Mouse (Mus musculus) kidney, embryonic 16.5 days (tissue): ENCODE data around the gene Kcne3. TPM values are rescaled to one million over a fixed set of nuclear protein-coding genes. Genes with fewer than 3 reads are reported as not detected.

Experiments used
- ATAC-seq: fragments of 200-750 bp; cut with Nextera tagmentation; 2 replicates; pipeline ENCODE4 v1.8.0; 2017; ENCODE audit warnings: moderate TSS enrichment; ENCODE audit not compliant: low FRiP score, low TSS enrichment
- H3K27ac ChIP-seq: fragments of 300-500 bp; sonication (generic); 2 replicates; pipeline ENCODE4 v1.5.1; 2014; ENCODE audit warnings: low read length
- H3K27me3 ChIP-seq: fragments of 300-500 bp; sonication (generic); 2 replicates; pipeline ENCODE4 v1.6.1; 2014; ENCODE audit warnings: low read length, control low read depth, mixed read lengths; ENCODE audit not compliant: insufficient read depth
- H3K36me3 ChIP-seq: fragments of 300-500 bp; sonication (generic); 2 replicates; pipeline ENCODE4 v1.6.1; 2014; ENCODE audit warnings: low read length, control low read depth, mixed read lengths; ENCODE audit not compliant: insufficient read depth
- H3K4me1 ChIP-seq: fragments of 300-500 bp; sonication (generic); 2 replicates; pipeline ENCODE4 v1.6.1; 2014; ENCODE audit warnings: low read length, control low read depth, mixed read lengths; ENCODE audit not compliant: insufficient read depth
- H3K4me2 ChIP-seq: fragments of 300-500 bp; sonication (generic); replicated peaks from 2 replicates; pipeline ENCODE4 v1.6.1; 2014; ENCODE audit warnings: low read depth, low read length
- H3K4me3 ChIP-seq: fragments of 300-500 bp; sonication (generic); 2 replicates; pipeline ENCODE4 v1.5.1; 2014; ENCODE audit warnings: mild to moderate bottlenecking, low read length
- H3K9ac ChIP-seq: fragments of 300-500 bp; sonication (generic); replicated peaks from 2 replicates; pipeline ENCODE4 v1.6.1; 2014; ENCODE audit warnings: low read length
- H3K9me3 ChIP-seq: fragments of 300-500 bp; sonication (generic); 2 replicates; pipeline ENCODE4 v1.6.1; 2016; ENCODE audit warnings: low read length, control low read depth
- WGBS: fragments of 180-500 bp; shearing (Covaris S2); extraction: QIAGEN DNeasy Blood & Tissue Kit; methylation state at CpG from one replicate; pipeline ENCODE4 v1.1.7; 2014; 5-methylcytosine and 5-hydroxymethylcytosine counted together
- polyA plus RNA-seq: library from polyadenylated mRNA; unstranded; fragments of >200 nt; fragmentation: Nextera tagmentation; extraction: Ambion mirVana; gene quantifications from 2 replicates; pipeline ENCODE4 v1.2.1, GENCODE M21; 2015

The Kcne3 gene
- polyA plus RNA-seq, 1 experiment from 2014 or later: 3.0 TPM

DNA sequence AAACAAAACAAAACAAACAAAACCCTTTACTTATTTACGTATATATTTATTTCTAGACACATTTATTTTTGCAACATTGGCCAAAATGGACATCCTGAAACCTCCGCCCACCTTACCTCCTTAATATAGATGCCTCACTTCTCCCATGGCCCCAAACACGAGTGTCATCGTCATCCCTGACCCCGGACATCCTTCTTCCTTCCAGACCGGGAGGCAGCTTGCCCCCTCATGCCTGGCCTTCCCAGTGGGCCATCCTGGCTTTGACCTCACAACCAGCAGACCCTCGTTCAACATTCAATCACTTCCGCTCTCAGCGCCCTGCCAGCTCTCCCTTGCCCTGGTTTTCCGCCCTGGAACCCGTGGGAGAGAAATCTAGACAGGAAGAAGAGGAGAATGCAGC is 25.7 kb upstream of the Kcne3 start:
- Histone ChIP-seq H3K4me3 (no peak overlapping the region), H3K9me3 (no peaks in the 10 kb centered on the region), H3K27me3 (no peaks in the 10 kb centered on the region), H3K36me3 (no peaks in the 10 kb centered on the region), H3K4me2 (no peak overlapping the region), H3K9ac (no peak overlapping the region), H3K27ac (no peak overlapping the region), H3K4me1 (peaks cover 7% of the 10 kb centered on the region; the same call in 1 of the 2 replicates)
- ATAC-seq: no peak
- WGBS: 63% methylated on average over 11 of the region's 11 CpGs

GRCm38 (mm10) chr7:100157669-100158068 is 18.6 kb upstream of the Kcne3 start:
- Histone ChIP-seq H3K9ac (no peak overlapping the region), H3K4me3 (no peak overlapping the region), H3K9me3 (no peaks in the 10 kb centered on the region), H3K4me2 (no peak overlapping the region), H3K27me3 (no peaks in the 10 kb centered on the region), H3K27ac (no peak overlapping the region), H3K36me3 (0 out of 2 replicates have a peak, but pooled peaks cover 3% of the 10 kb centered on the region), H3K4me1 (peaks cover 11% of the 10 kb centered on the region)
- 80% methylated on average over 4 of the region's 4 CpGs for WGBS
- ATAC-seq: no peak

- peak within 1 kb of the TSS; percentile 99 for H3K27ac ChIP-seq
- peak within 1 kb of the TSS; percentile 97 for H3K9ac ChIP-seq
- WGBS: under 1% methylated on average over 78 of the region's 78 CpGs
- no peaks in the 10 kb centered on the region for H3K27me3 ChIP-seq
- ATAC-seq: peak; percentile 98
- peaks cover 15% of the 10 kb centered on the region for H3K4me1 ChIP-seq
- H3K4me2 ChIP-seq: peak within 1 kb of the TSS; percentile 90
- 0 out of 2 replicates have a peak, but pooled peaks cover 3% of the 10 kb centered on the region for H3K36me3 ChIP-seq
- H3K4me3 ChIP-seq: peak within 1 kb of the TSS; percentile 88
- H3K9me3 ChIP-seq: no peaks in the 10 kb centered on the region
Measured at GRCm38 (mm10) chr7:100159105-100159841, 17.0 kb upstream of the Kcne3 start, which contains the start of gene Lipt2. Gene Lipt2, plus strand, starts transcription at chr7:100159277.

DNA sequence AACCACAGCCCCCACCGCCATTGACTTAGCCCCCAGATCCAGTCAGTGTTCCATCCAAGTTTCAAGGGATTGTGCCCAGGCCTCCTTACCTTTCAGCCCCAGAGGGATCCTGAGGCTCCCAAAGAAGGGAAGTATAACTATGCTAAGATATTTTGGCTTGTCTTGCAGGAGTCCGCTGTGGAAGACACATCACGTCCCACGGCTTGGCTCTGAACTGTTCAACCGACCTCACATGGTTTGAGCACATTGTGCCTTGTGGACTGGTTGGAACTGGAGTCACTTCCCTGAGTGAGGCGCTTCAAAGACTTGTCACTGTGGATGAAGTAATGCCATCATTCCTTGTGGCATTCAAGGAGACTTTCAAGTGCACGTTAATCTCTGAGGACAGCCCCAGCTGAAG is 16.3 kb upstream of the Kcne3 start:
- peak overlapping the region; percentile 88 for H3K4me3 ChIP-seq
- peak overlapping the region; percentile 90 for H3K4me2 ChIP-seq
- 63% methylated on average over 7 of the region's 7 CpGs for WGBS
- no peaks in the 10 kb centered on the region for H3K27me3 ChIP-seq
- 0 out of 2 replicates have a peak, but pooled peaks cover 3% of the 10 kb centered on the region for H3K36me3 ChIP-seq
- peak overlapping the region; percentile 99 for H3K27ac ChIP-seq
- H3K9me3 ChIP-seq: no peaks in the 10 kb centered on the region
- ATAC-seq: no peak
- H3K9ac ChIP-seq: peak overlapping the region; percentile 97
- peaks cover 15% of the 10 kb centered on the region for H3K4me1 ChIP-seq

- H3K4me3 ChIP-seq: no peak overlapping the region
- no peaks in the 10 kb centered on the region for H3K9me3 ChIP-seq
- H3K4me1 ChIP-seq: peaks cover 11% of the 10 kb centered on the region
- no peak for ATAC-seq
- no peak overlapping the region for H3K27ac ChIP-seq
- no peaks in the 10 kb centered on the region for H3K27me3 ChIP-seq
- H3K9ac ChIP-seq: no peak overlapping the region
- H3K36me3 ChIP-seq: 0 out of 2 replicates have a peak, but pooled peaks cover 3% of the 10 kb centered on the region
- H3K4me2 ChIP-seq: no peak overlapping the region
- 63% methylated on average over 4 of the region's 4 CpGs for WGBS
Measured at GRCm38 (mm10) chr7:100163506-100163905, 12.8 kb upstream of the Kcne3 start.

DNA sequence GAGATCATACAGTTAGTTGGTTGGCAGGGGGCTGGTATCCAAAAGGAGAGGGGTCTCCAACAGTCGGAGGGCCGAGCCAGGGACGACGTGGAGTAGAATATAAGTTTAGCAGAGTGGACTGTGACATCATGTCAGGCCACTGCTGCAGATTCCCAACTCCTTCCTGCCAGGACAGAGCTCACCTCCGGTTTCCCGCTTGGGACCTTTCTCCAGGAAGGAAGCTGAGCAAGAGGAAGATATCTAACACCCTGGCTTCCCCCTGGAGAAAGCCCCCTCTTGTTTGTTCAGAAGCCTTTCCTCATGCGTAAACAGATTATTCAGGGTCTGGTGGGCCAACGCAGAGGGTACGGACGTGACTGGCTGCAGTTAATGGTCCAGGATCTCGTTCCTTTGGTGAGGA is 7.6 kb upstream of the Kcne3 start:
- Histone ChIP-seq H3K9me3 (no peaks in the 10 kb centered on the region), H3K9ac (no peak overlapping the region), H3K27ac (0 out of 2 replicates have a peak overlapping the region, but pooled peaks have one; percentile 21), H3K27me3 (no peaks in the 10 kb centered on the region), H3K4me1 (0 out of 2 replicates have a peak, but pooled peaks cover 4% of the 10 kb centered on the region), H3K4me3 (no peak overlapping the region), H3K36me3 (no peaks in the 10 kb centered on the region), H3K4me2 (no peak overlapping the region)
- WGBS: 59% methylated on average over 11 of the region's 11 CpGs
- ATAC-seq: no peak

- H3K9me3 ChIP-seq: no peaks in the 10 kb centered on the region
Measured at GRCm38 (mm10) chr7:100170756-100171155, 5.5 kb upstream of the Kcne3 start.

GRCm38 (mm10) chr7:100178016-100178890 is 2.0 kb downstream of the Kcne3 start:
- H3K27ac ChIP-seq: no peak overlapping the region
- H3K4me2 ChIP-seq: peak overlapping the region; percentile 84
- H3K4me3 ChIP-seq: peak overlapping the region; percentile 50
- H3K9me3 ChIP-seq: no peaks in the 10 kb centered on the region
- H3K27me3 ChIP-seq: peaks cover 34% of the 10 kb centered on the region
- WGBS: 8% methylated on average over 30 of the region's 30 CpGs
- no peaks in the 10 kb centered on the region for H3K36me3 ChIP-seq
- H3K9ac ChIP-seq: peak overlapping the region; percentile 55
- ATAC-seq: peak; percentile 87
- H3K4me1 ChIP-seq: peaks cover 13% of the 10 kb centered on the region

More at GRCm38 (mm10) chr7:100170756-100171155, 5.5 kb upstream of the Kcne3 start:
- H3K9ac ChIP-seq: no peak overlapping the region
- WGBS: 66% methylated on average over 4 of the region's 4 CpGs
- ATAC-seq: no peak
- H3K4me2 ChIP-seq: no peak overlapping the region
- H3K36me3 ChIP-seq: no peaks in the 10 kb centered on the region
- H3K4me3 ChIP-seq: no peak overlapping the region
- no peaks in the 10 kb centered on the region for H3K27me3 ChIP-seq
- H3K4me1 ChIP-seq: no peaks in the 10 kb centered on the region
- H3K27ac ChIP-seq: no peak overlapping the region

- Histone ChIP-seq H3K9me3 (no peaks in the 10 kb centered on the region), H3K27me3 (peaks cover 34% of the 10 kb centered on the region), H3K4me3 (peak overlapping the region; percentile 50), H3K36me3 (no peaks in the 10 kb centered on the region), H3K4me1 (peaks cover 13% of the 10 kb centered on the region), H3K27ac (no peak overlapping the region), H3K9ac (peak overlapping the region; percentile 55), H3K4me2 (peak overlapping the region; percentile 84)
- peak; percentile 54 for ATAC-seq
- WGBS: under 1% methylated on average over 15 of the region's 15 CpGs
Measured at GRCm38 (mm10) chr7:100178891-100179233, 2.6 kb downstream of the Kcne3 start.
